Mouse (Mus musculus) testis, adult 2 months (tissue): Measurements from ENCODE around the gene Rpl26.
A peak's percentile ranks its signal among the peaks of the same experiment; 100 is the strongest.

Experiments used
- CTCF ChIP-seq: fragments of 200-500 bp; IDR thresholded peaks from 2 replicates; pipeline ENCODE4 v1.5.1; 2012; ENCODE audit warnings: low read depth, mild to moderate bottlenecking, inconsistent platforms, low read length, moderate library complexity; ENCODE audit not compliant: control insufficient read depth, insufficient read depth, insufficient replicate concordance
- POLR2A ChIP-seq: fragments of 200-500 bp; IDR thresholded peaks from 2 replicates; pipeline ENCODE4 v1.6.1; 2012; ENCODE audit warnings: low read depth, mild to moderate bottlenecking, inconsistent platforms, low read length, moderate library complexity; ENCODE audit not compliant: control insufficient read depth

DNA sequence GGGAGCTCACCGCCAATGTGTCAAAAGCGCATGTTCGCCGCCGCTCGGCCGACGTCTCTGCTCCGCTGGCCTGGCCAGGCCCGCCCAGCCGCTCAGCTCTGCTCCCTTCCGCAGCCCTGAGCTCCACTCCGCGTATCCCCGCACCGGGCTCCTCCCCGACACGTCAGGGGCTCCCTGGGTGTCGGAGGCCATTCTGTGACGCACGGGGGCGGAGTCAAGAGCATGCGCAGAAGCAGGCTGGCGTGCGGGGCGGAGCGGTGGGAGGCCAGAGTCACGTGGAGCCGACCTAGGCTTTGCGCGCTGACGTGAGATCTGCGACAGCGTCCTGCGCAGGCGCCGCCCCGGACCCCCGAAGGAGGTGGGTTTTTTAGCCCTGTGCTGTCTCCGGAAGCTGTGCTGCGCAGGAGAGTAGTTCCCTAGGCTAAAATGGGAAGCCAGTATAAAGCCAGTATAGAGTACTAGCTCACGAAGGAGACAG, 48.4 kb upstream of the Rpl26 start:
- TF ChIP-seq CTCF (no peak), POLR2A (peak; percentile 99)
